Mouse (Mus musculus) cerebellum, adult 2 months (tissue): ENCODE measurements around the gene Pnpla7. TPM values are rescaled to one million over a fixed set of nuclear protein-coding genes. Genes with fewer than 3 reads are reported as not detected.

Source experiments
- DNase-seq, 2 experiments: peaks; one replicate each; pipeline ENCODE4 v3.0.0; 2021
- H3K27ac ChIP-seq: fragments of 200-500 bp; 2 replicates; pipeline ENCODE4 v1.5.1; 2012; ENCODE audit warnings: low read length, control low read depth, inconsistent platforms; ENCODE audit not compliant: insufficient read depth
- H3K27me3 ChIP-seq: fragments of 200-500 bp; 2 replicates; pipeline ENCODE4 v1.6.1; 2012; ENCODE audit warnings: inconsistent platforms, mild to moderate bottlenecking, low read length, moderate library complexity; ENCODE audit not compliant: control insufficient read depth, insufficient read depth
- H3K4me1 ChIP-seq: fragments of 200-500 bp; 2 replicates; pipeline ENCODE4 v1.6.1; 2011; ENCODE audit warnings: low read length; ENCODE audit not compliant: control insufficient read depth, insufficient read depth
- H3K4me3 ChIP-seq: fragments of 200-500 bp; replicated peaks from 2 replicates; pipeline ENCODE3; 2011; ENCODE audit warnings: mild to moderate bottlenecking, low read depth, low read length, control low read depth; ENCODE audit not compliant: insufficient read depth
- CTCF ChIP-seq: fragments of 200-500 bp; IDR thresholded peaks from 2 replicates; pipeline ENCODE4 v1.5.1; 2011; ENCODE audit warnings: low read depth, mild to moderate bottlenecking, control low read depth, low read length, moderate library complexity, borderline replicate concordance; ENCODE audit not compliant: insufficient read depth
- POLR2A ChIP-seq: fragments of 200-500 bp; IDR thresholded peaks from 2 replicates; pipeline ENCODE4 v1.6.1; 2011; ENCODE audit warnings: low read length, control low read depth, borderline replicate concordance; ENCODE audit not compliant: insufficient read depth
- WGBS: fragments of 180-500 bp; shearing (Covaris S2); methylation state at CpG from one replicate; pipeline ENCODE4 v1.1.7; 2018; 5-methylcytosine and 5-hydroxymethylcytosine counted together
- polyA plus RNA-seq: library from polyadenylated mRNA; depleted of rRNA; stranded (reverse); fragments of >200 nt; gene quantifications from 2 replicates; pipeline ENCODE4 v1.2.3, GENCODE M21; 2012

The Pnpla7 gene
- polyA plus RNA-seq, 1 experiment: 16.0 TPM

GRCm38 (mm10) chr2:25080076-25080475 lies 104.2 kb downstream of the Pnpla7 start, which contains the start of gene Entpd8:
Gene Entpd8, plus strand, starts transcription at chr2:25080304.
- Histone ChIP-seq H3K4me1 (no peaks in the 10 kb centered on the region), H3K4me3 (no peak within 1 kb of the TSS), H3K27ac (no peak within 1 kb of the TSS), H3K27me3 (no peaks in the 10 kb centered on the region; the same call in 1 of the 2 replicates)
- DNase-seq: no peak
- TF ChIP-seq POLR2A: no peak
- no peak for TF ChIP-seq CTCF
- 69% methylated on average over 5 of the region's 5 CpGs for WGBS

GRCm38 (mm10) chr2:25083697-25084096 lies 107.9 kb downstream of the Pnpla7 start:
- WGBS: 88% methylated on average over 4 of the region's 4 CpGs
- no peak overlapping the region for H3K27ac ChIP-seq
- no peaks in the 10 kb centered on the region; the same call in 1 of the 2 replicates for H3K4me1 ChIP-seq
- H3K4me3 ChIP-seq: no peak overlapping the region
- no peaks in the 10 kb centered on the region; the same call in 1 of the 2 replicates for H3K27me3 ChIP-seq
- DNase-seq: no peak
- no peak for TF ChIP-seq POLR2A
- no peak for TF ChIP-seq CTCF

GRCm38 (mm10) chr2:25085571-25085970 lies 109.7 kb downstream of the Pnpla7 start:
- TF ChIP-seq CTCF: no peak
- TF ChIP-seq POLR2A: no peak

GRCm38 (mm10) chr2:25087842-25088241 lies 112.0 kb downstream of the Pnpla7 start:
- no peak for TF ChIP-seq CTCF
- no peak for TF ChIP-seq POLR2A
- no peaks in the 10 kb centered on the region for H3K27me3 ChIP-seq
- WGBS: 60% methylated on average over 2 of the region's 2 CpGs
- H3K4me3 ChIP-seq: no peak overlapping the region
- no peak overlapping the region for H3K27ac ChIP-seq
- DNase-seq: no peak
- H3K4me1 ChIP-seq: no peaks in the 10 kb centered on the region; the same call in 1 of the 2 replicates

More at GRCm38 (mm10) chr2:25085571-25085970, 109.7 kb downstream of the Pnpla7 start:
- Histone ChIP-seq H3K4me3 (no peak overlapping the region), H3K27ac (no peak overlapping the region), H3K27me3 (no peaks in the 10 kb centered on the region; the same call in 1 of the 2 replicates), H3K4me1 (no peaks in the 10 kb centered on the region; the same call in 1 of the 2 replicates)
- 41% methylated on average over 5 of the region's 5 CpGs for WGBS
- DNase-seq: no peak

- DNase-seq: no peak
- Histone ChIP-seq H3K4me1 (no peaks in the 10 kb centered on the region; the same call in 1 of the 2 replicates), H3K27ac (no peak overlapping the region), H3K27me3 (no peaks in the 10 kb centered on the region), H3K4me3 (no peak overlapping the region)
- TF ChIP-seq CTCF: no peak
- no peak for TF ChIP-seq POLR2A
- 28% methylated on average over 3 of the region's 3 CpGs for WGBS
Observed at GRCm38 (mm10) chr2:25088636-25089035, 112.8 kb downstream of the Pnpla7 start.

- H3K27ac ChIP-seq: no peak overlapping the region
- H3K4me3 ChIP-seq: no peak overlapping the region
- no peak for TF ChIP-seq CTCF
- TF ChIP-seq POLR2A: no peak
- no peaks in the 10 kb centered on the region for H3K4me1 ChIP-seq
- H3K27me3 ChIP-seq: no peaks in the 10 kb centered on the region
- WGBS: 58% methylated on average over 17 of the region's 17 CpGs
- DNase-seq: no peak
Observed at GRCm38 (mm10) chr2:25094785-25095108, 118.9 kb downstream of the Pnpla7 start.

- Histone ChIP-seq H3K27ac (no peak within 1 kb of the TSS), H3K4me1 (no peaks in the 10 kb centered on the region), H3K27me3 (no peaks in the 10 kb centered on the region), H3K4me3 (no peak within 1 kb of the TSS)
- DNase-seq: no peak
- WGBS: 61% methylated on average over 28 of the region's 28 CpGs
- TF ChIP-seq CTCF (no peak), POLR2A (no peak)
Observed at GRCm38 (mm10) chr2:25095109-25095850, 119.4 kb downstream of the Pnpla7 start, which contains the start of gene Noxa1. Gene Noxa1, minus strand, starts transcription at chr2:25095149.

GRCm38 (mm10) chr2:25098005-25098615 lies 122.3 kb downstream of the Pnpla7 start:
- H3K27ac ChIP-seq: no peak overlapping the region
- no peak for TF ChIP-seq CTCF
- H3K4me3 ChIP-seq: no peak overlapping the region
- 88% methylated on average over 3 of the region's 3 CpGs for WGBS
- DNase-seq: peak in 1 of 2 experiments; percentile 5
- H3K4me1 ChIP-seq: no peaks in the 10 kb centered on the region
- no peaks in the 10 kb centered on the region for H3K27me3 ChIP-seq

- H3K4me3 ChIP-seq: no peak overlapping the region
- DNase-seq: peak in 1 of 2 experiments; percentile 5
- TF ChIP-seq POLR2A (no peak), CTCF (peak; percentile 33; the same call in 1 of the 2 replicates)
- H3K27me3 ChIP-seq: no peaks in the 10 kb centered on the region
- 29% methylated on average over 5 of the region's 5 CpGs for WGBS
- H3K27ac ChIP-seq: no peak overlapping the region
- H3K4me1 ChIP-seq: no peaks in the 10 kb centered on the region
Observed at GRCm38 (mm10) chr2:25098956-25099355, 123.1 kb downstream of the Pnpla7 start.
